Mouse (Mus musculus): ENCODE data around the gene Gmfb. TPM values are rescaled to one million over a fixed set of nuclear protein-coding genes. Genes with fewer than 3 reads are reported as not detected.

Gmfb gene
- polyA plus RNA-seq, 1 experiment from 2014 or later: 76.1 TPM

DNA sequence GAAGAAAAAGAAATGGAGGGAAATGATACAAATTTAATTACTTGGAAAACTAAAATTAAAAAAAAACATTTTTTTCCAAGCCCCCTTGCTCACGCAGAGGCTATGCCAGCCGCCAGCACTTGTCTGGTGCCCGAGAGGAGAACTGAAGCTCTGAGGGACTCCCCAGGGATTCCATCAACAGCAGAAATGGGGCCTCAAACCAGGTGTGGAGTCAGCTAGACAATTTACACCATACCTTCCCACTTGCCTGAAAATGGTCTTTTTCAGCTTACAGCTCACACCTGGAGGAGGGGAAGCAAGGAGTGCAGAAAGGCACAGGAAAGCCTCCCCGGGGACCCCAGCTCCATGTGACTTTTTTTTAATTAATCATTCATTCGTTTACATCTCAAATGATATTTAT lies 36.8 kb downstream of the Gmfb start:
- no peaks in the 10 kb centered on the region for H3K27me3 ChIP-seq (ENCODE audit: insufficient read depth, low read length)
- no peak overlapping the region for H3K9ac ChIP-seq (replicated peaks; ENCODE audit: low read length)
- no peaks in the 10 kb centered on the region for H3K9me3 ChIP-seq (ENCODE audit: low read length)
- H3K36me3 ChIP-seq (ENCODE audit: insufficient read depth, low read length): peaks cover 22% of the 10 kb centered on the region
- 86% methylated on average over 5 of the region's 5 CpGs for WGBS
- H3K4me1 ChIP-seq (ENCODE audit: insufficient read depth, low read length): peaks cover 14% of the 10 kb centered on the region
- H3K27ac ChIP-seq (ENCODE audit: low read length): no peak overlapping the region
- H3K4me3 ChIP-seq (ENCODE audit: low read length): no peak overlapping the region
- H3K4me2 ChIP-seq (replicated peaks; ENCODE audit: low read depth, low read length): no peak overlapping the region
- ATAC-seq (ENCODE audit: low FRiP score, low TSS enrichment): no peak

GRCm38 (mm10) chr14:46783327-46783926 lies 38.6 kb downstream of the Gmfb start:
- H3K27me3 ChIP-seq (ENCODE audit: insufficient read depth, low read length): no peaks in the 10 kb centered on the region
- H3K4me3 ChIP-seq (ENCODE audit: low read length): no peak overlapping the region
- WGBS: 81% methylated on average over 10 of the region's 10 CpGs
- peaks cover 40% of the 10 kb centered on the region for H3K36me3 ChIP-seq (ENCODE audit: insufficient read depth, low read length)
- ATAC-seq (ENCODE audit: low FRiP score, low TSS enrichment): no peak
- H3K27ac ChIP-seq (ENCODE audit: low read length): no peak overlapping the region
- peaks cover 7% of the 10 kb centered on the region; the same call in 1 of the 2 replicates for H3K9me3 ChIP-seq (ENCODE audit: low read length)
- H3K4me1 ChIP-seq (ENCODE audit: insufficient read depth, low read length): peaks cover 10% of the 10 kb centered on the region
- H3K9ac ChIP-seq (replicated peaks; ENCODE audit: low read length): no peak overlapping the region
- H3K4me2 ChIP-seq (replicated peaks; ENCODE audit: low read depth, low read length): no peak overlapping the region

- Histone ChIP-seq H3K4me3 (ENCODE audit: low read length) (no peak overlapping the region), H3K4me2 (replicated peaks; ENCODE audit: low read depth, low read length) (no peak overlapping the region)
- 87% methylated on average over 8 of the region's 8 CpGs for WGBS
Measured at GRCm38 (mm10) chr14:46782187-46782828, 39.7 kb downstream of the Gmfb start.

GRCm38 (mm10) chr14:46781086-46781485 lies 41.0 kb downstream of the Gmfb start:
- ATAC-seq (ENCODE audit: low FRiP score, low TSS enrichment): no peak
- no peak overlapping the region for H3K27ac ChIP-seq (ENCODE audit: low read length)
- WGBS: 93% methylated on average over 7 of the region's 7 CpGs

More at GRCm38 (mm10) chr14:46782187-46782828, 39.7 kb downstream of the Gmfb start:
- Histone ChIP-seq H3K9me3 (ENCODE audit: low read length) (peaks cover 7% of the 10 kb centered on the region; the same call in 1 of the 2 replicates), H3K27ac (ENCODE audit: low read length) (no peak overlapping the region), H3K27me3 (ENCODE audit: insufficient read depth, low read length) (no peaks in the 10 kb centered on the region), H3K9ac (replicated peaks; ENCODE audit: low read length) (no peak overlapping the region), H3K4me1 (ENCODE audit: insufficient read depth, low read length) (peaks cover 10% of the 10 kb centered on the region), H3K36me3 (ENCODE audit: insufficient read depth, low read length) (peaks cover 50% of the 10 kb centered on the region)
- ATAC-seq (ENCODE audit: low FRiP score, low TSS enrichment): no peak

GRCm38 (mm10) chr14:46779217-46779616 lies 42.8 kb downstream of the Gmfb start:
- Histone ChIP-seq H3K4me2 (replicated peaks; ENCODE audit: low read depth, low read length) (no peak overlapping the region), H3K9me3 (ENCODE audit: low read length) (peaks cover 7% of the 10 kb centered on the region; the same call in 1 of the 2 replicates), H3K36me3 (ENCODE audit: insufficient read depth, low read length) (peaks cover 71% of the 10 kb centered on the region), H3K4me3 (ENCODE audit: low read length) (no peak overlapping the region), H3K27ac (ENCODE audit: low read length) (no peak overlapping the region), H3K27me3 (ENCODE audit: insufficient read depth, low read length) (no peaks in the 10 kb centered on the region), H3K4me1 (ENCODE audit: insufficient read depth, low read length) (no peaks in the 10 kb centered on the region), H3K9ac (replicated peaks; ENCODE audit: low read length) (no peak overlapping the region)
- 94% methylated on average over 7 of the region's 7 CpGs for WGBS
- no peak for ATAC-seq (ENCODE audit: low FRiP score, low TSS enrichment)

More at GRCm38 (mm10) chr14:46781086-46781485, 41.0 kb downstream of the Gmfb start:
- Histone ChIP-seq H3K4me2 (replicated peaks; ENCODE audit: low read depth, low read length) (no peak overlapping the region), H3K9ac (replicated peaks; ENCODE audit: low read length) (no peak overlapping the region), H3K36me3 (ENCODE audit: insufficient read depth, low read length) (peaks cover 61% of the 10 kb centered on the region), H3K27me3 (ENCODE audit: insufficient read depth, low read length) (no peaks in the 10 kb centered on the region), H3K4me1 (ENCODE audit: insufficient read depth, low read length) (peaks cover 2% of the 10 kb centered on the region; the same call in 1 of the 2 replicates), H3K4me3 (ENCODE audit: low read length) (no peak overlapping the region), H3K9me3 (ENCODE audit: low read length) (peaks cover 7% of the 10 kb centered on the region; the same call in 1 of the 2 replicates)

GRCm38 (mm10) chr14:46778756-46779155 lies 43.3 kb downstream of the Gmfb start:
- Histone ChIP-seq H3K4me2 (replicated peaks; ENCODE audit: low read depth, low read length) (no peak overlapping the region), H3K9me3 (ENCODE audit: low read length) (peaks cover 7% of the 10 kb centered on the region; the same call in 1 of the 2 replicates), H3K9ac (replicated peaks; ENCODE audit: low read length) (no peak overlapping the region), H3K36me3 (ENCODE audit: insufficient read depth, low read length) (peaks cover 75% of the 10 kb centered on the region), H3K27me3 (ENCODE audit: insufficient read depth, low read length) (no peaks in the 10 kb centered on the region), H3K4me1 (ENCODE audit: insufficient read depth, low read length) (no peaks in the 10 kb centered on the region), H3K4me3 (ENCODE audit: low read length) (no peak overlapping the region), H3K27ac (ENCODE audit: low read length) (no peak overlapping the region)
- WGBS: 94% methylated on average over 9 of the region's 9 CpGs
- no peak for ATAC-seq (ENCODE audit: low FRiP score, low TSS enrichment)

DNA sequence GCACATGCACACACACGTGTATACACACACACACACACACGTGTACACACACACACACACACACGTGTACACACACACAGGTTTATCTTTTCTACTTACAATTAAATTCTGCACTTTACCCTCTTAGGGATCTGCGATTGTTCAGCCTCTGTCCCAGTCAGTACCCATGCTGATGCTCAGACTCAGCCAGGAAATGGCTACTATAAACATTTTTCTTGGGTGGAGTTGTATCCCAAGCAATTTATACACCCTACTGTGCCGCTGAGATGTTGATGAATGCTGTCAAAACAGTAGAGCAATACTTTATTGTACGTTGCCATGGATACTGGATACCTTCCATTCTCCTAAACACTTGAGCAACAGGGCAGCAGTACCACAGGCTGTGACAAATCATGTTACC lies 52.0 kb downstream of the Gmfb start:
- H3K9me3 ChIP-seq (ENCODE audit: low read length): no peaks in the 10 kb centered on the region
- no peak overlapping the region for H3K9ac ChIP-seq (replicated peaks; ENCODE audit: low read length)
- no peak overlapping the region for H3K4me3 ChIP-seq (ENCODE audit: low read length)
- ATAC-seq (ENCODE audit: low FRiP score, low TSS enrichment): no peak
- WGBS: 86% methylated on average over 6 of the region's 6 CpGs
- H3K36me3 ChIP-seq (ENCODE audit: insufficient read depth, low read length): peaks cover 49% of the 10 kb centered on the region
- H3K4me2 ChIP-seq (replicated peaks; ENCODE audit: low read depth, low read length): no peak overlapping the region
- no peaks in the 10 kb centered on the region for H3K27me3 ChIP-seq (ENCODE audit: insufficient read depth, low read length)
- H3K27ac ChIP-seq (ENCODE audit: low read length): no peak overlapping the region
- no peaks in the 10 kb centered on the region for H3K4me1 ChIP-seq (ENCODE audit: insufficient read depth, low read length)

DNA sequence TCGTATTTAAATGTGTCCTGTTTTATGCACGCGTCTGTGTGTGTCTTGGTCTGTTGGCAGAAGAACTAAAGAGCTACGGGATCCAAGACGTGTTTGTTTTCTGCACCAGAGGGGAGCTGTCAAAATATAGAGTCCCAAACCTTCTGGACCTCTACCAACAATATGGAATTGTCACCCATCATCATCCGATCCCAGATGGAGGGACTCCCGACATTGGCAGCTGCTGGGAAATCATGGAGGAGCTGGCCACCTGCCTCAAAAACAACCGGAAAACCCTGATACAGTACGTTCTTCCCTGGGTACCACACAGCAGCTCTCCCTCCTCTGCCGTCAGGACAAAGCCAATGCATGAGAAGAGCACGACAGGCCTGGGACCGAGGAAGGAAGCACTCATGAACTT lies 54.9 kb downstream of the Gmfb start:
- Histone ChIP-seq H3K4me2 (replicated peaks; ENCODE audit: low read depth, low read length) (no peak overlapping the region), H3K9ac (replicated peaks; ENCODE audit: low read length) (no peak overlapping the region), H3K27me3 (ENCODE audit: insufficient read depth, low read length) (no peaks in the 10 kb centered on the region), H3K9me3 (ENCODE audit: low read length) (no peaks in the 10 kb centered on the region), H3K4me1 (ENCODE audit: insufficient read depth, low read length) (peaks cover under 1% of the 10 kb centered on the region; the same call in 1 of the 2 replicates), H3K27ac (ENCODE audit: low read length) (no peak overlapping the region), H3K4me3 (ENCODE audit: low read length) (no peak overlapping the region), H3K36me3 (ENCODE audit: insufficient read depth, low read length) (peaks cover 43% of the 10 kb centered on the region)
- no peak for ATAC-seq (ENCODE audit: low FRiP score, low TSS enrichment)
- 89% methylated on average over 12 of the region's 12 CpGs for WGBS

GRCm38 (mm10) chr14:46761186-46761585 lies 60.9 kb downstream of the Gmfb start:
- 51% methylated on average over 6 of the region's 6 CpGs for WGBS
- peak overlapping the region; percentile 82 for H3K4me3 ChIP-seq (ENCODE audit: low read length)
- H3K9ac ChIP-seq (replicated peaks; ENCODE audit: low read length): peak overlapping the region; percentile 82
- no peak overlapping the region for H3K27ac ChIP-seq (ENCODE audit: low read length)
- peaks cover 9% of the 10 kb centered on the region; the same call in 1 of the 2 replicates for H3K36me3 ChIP-seq (ENCODE audit: insufficient read depth, low read length)
- peaks cover 14% of the 10 kb centered on the region; the same call in 1 of the 2 replicates for H3K4me1 ChIP-seq (ENCODE audit: insufficient read depth, low read length)
- ATAC-seq (ENCODE audit: low FRiP score, low TSS enrichment): no peak
- 0 out of 2 replicates have a peak, but pooled peaks cover 11% of the 10 kb centered on the region for H3K9me3 ChIP-seq (ENCODE audit: low read length)
- no peaks in the 10 kb centered on the region for H3K27me3 ChIP-seq (ENCODE audit: insufficient read depth, low read length)
- H3K4me2 ChIP-seq (replicated peaks; ENCODE audit: low read depth, low read length): peak overlapping the region; percentile 89
